Mouse (Mus musculus): Measurements from ENCODE around the gene Sphk2. TPM values are rescaled to one million over a fixed set of nuclear protein-coding genes. Genes with fewer than 3 reads are reported as not detected.

The Sphk2 gene
- polyA plus RNA-seq, 1 experiment from 2014 or later = 34.4 TPM

DNA sequence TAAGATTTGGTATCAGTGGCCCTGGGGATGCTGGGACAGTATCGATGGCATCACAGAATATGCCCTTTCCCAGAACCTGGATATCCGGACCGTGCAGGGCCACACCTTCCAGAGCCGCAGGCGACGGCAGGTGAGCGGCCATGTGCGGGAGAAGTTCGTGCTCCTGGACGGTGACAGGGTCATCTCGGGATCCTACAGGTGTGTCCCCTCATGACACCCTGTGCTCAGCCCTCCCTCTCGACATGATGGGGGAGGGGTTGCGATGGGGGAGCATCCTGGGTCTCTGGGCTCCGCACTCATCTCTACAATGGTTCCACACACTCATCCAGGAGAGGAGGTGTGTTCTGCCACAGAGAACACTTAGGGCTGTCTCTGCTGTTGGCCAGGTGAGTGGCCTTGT is 6.0 kb upstream of the Sphk2 start:
- H3K9me3 ChIP-seq = no peaks in the 10 kb centered on the region
- WGBS = 95% methylated on average over 14 of the region's 14 CpGs
- H3K9ac ChIP-seq = no peak overlapping the region
- no peak overlapping the region for H3K4me3 ChIP-seq
- peaks cover 94% of the 10 kb centered on the region for H3K36me3 ChIP-seq
- no peak overlapping the region for H3K27ac ChIP-seq
- H3K27me3 ChIP-seq = no peaks in the 10 kb centered on the region
- H3K4me2 ChIP-seq = no peak overlapping the region
- ATAC-seq (ENCODE audit: insufficient number of reproducible peaks, insufficient read depth, low FRiP score, low TSS enrichment, low read depth) = no peak
- peaks cover 14% of the 10 kb centered on the region for H3K4me1 ChIP-seq

DNA sequence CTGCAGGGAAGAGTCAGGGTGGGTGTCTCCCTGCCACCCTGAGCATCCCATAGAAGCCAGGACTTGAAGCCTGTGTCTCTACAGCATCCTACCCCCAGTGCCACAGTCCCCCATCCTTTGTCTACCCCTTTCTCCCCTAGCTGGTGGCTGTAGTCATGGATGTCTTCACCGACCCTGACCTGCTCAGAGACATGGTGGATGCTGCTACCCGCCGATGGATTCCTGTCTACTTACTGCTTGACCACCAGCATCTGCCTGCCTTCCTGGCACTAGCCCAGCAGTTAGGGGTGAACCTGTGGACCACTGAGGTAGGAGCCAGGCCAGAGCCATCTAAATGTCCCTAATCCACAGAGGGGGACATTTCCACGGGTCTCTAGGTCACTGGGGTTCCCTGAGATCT is 5.5 kb upstream of the Sphk2 start:
- ATAC-seq (ENCODE audit: insufficient number of reproducible peaks, insufficient read depth, low FRiP score, low TSS enrichment, low read depth) = no peak
- WGBS = 85% methylated on average over 4 of the region's 4 CpGs
- Histone ChIP-seq H3K27ac (no peak overlapping the region), H3K9me3 (no peaks in the 10 kb centered on the region), H3K4me2 (no peak overlapping the region), H3K4me1 (peaks cover 16% of the 10 kb centered on the region), H3K4me3 (no peak overlapping the region), H3K36me3 (peaks cover 91% of the 10 kb centered on the region), H3K9ac (no peak overlapping the region), H3K27me3 (no peaks in the 10 kb centered on the region)

DNA sequence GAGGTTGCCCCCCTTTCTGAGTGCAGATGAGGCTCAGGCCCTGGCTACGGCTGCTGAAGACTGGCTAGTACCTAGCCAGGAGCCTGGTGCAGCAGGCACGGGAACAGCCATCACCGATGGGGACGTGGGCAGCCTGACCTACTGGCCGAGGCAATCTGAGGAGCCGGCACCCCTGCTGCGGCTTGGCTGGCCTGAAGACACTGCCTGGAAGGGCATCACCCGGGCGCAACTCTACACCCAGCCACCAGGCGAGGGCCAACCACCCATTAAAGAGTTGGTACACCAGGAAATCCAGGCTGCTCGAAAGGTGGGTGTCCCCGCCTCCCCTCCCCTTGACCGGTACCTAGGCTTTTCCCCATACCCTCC is 4.5 kb upstream of the Sphk2 start:
- H3K4me2 ChIP-seq = no peak overlapping the region
- 85% methylated on average over 13 of the region's 13 CpGs for WGBS
- no peak overlapping the region for H3K4me3 ChIP-seq
- peak overlapping the region; percentile 40; the same call in 1 of the 2 replicates for H3K9ac ChIP-seq
- H3K36me3 ChIP-seq = peaks cover 83% of the 10 kb centered on the region
- peaks cover 16% of the 10 kb centered on the region for H3K4me1 ChIP-seq
- no peak for ATAC-seq (ENCODE audit: insufficient number of reproducible peaks, insufficient read depth, low FRiP score, low TSS enrichment, low read depth)
- no peaks in the 10 kb centered on the region for H3K9me3 ChIP-seq
- no peak overlapping the region for H3K27ac ChIP-seq
- H3K27me3 ChIP-seq = no peaks in the 10 kb centered on the region

DNA sequence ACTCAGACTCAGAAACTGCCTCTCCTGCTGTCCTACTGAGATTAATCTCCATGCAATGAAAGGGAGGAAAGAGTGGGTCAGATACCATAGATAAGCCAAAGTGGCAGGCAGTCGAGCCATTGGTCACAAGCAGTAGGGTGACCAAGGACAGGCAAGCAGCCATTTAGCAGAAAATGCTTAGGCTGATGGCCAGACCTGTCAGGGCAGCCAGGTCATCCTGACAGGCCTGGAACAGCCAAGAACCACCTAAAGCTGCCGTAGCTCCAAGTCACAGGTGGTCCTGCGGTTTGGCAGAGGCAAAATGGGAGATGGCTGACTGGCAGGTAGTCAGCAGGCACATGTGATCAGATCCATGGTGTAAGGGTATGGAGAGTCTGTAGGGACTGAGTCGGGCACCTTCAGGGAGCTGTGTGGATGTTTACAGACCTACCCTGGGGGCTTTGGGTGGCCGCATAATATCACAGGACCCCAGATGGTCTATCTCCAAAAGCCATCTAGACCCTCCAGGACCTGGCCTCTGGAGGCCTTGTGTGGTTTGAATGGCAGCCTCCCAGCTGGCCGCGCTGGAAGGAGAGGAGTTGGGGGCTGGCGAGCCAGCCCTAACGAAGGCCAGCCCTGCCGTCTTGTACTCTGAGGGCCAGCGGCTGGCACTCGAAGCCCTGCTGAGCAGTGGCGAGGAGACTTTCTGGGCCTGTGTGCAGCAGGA is 4.0 kb upstream of the Sphk2 start:
- Histone ChIP-seq H3K9ac (peak overlapping the region; percentile 40; the same call in 1 of the 2 replicates), H3K27ac (no peak overlapping the region), H3K4me1 (peaks cover 20% of the 10 kb centered on the region), H3K4me2 (no peak overlapping the region), H3K9me3 (no peaks in the 10 kb centered on the region), H3K4me3 (no peak overlapping the region), H3K27me3 (no peaks in the 10 kb centered on the region), H3K36me3 (peaks cover 78% of the 10 kb centered on the region)
- WGBS = 64% methylated on average over 13 of the region's 13 CpGs
- no peak for ATAC-seq (ENCODE audit: insufficient number of reproducible peaks, insufficient read depth, low FRiP score, low TSS enrichment, low read depth)

DNA sequence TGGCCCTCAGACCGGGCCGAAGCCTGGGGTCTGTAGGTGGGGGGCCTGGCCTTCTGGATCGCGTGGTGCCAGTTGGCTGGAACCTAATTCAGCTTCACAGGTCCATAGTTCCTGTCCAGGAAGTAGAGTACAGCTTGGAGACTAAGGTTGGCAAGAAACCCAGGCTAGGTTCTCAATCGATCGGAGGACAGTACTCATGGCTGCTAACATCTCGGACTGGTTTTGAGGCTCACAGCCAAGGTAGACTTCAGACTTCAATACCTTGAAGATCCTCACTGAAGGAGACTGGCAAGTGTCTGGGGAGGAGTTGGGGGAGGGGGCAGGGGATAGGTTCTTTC is 3.4 kb upstream of the Sphk2 start:
- H3K27me3 ChIP-seq = no peaks in the 10 kb centered on the region
- H3K36me3 ChIP-seq = peaks cover 72% of the 10 kb centered on the region
- H3K9ac ChIP-seq = 0 out of 2 replicates have a peak overlapping the region, but pooled peaks have one; percentile 27
- peaks cover 26% of the 10 kb centered on the region for H3K4me1 ChIP-seq
- no peaks in the 10 kb centered on the region for H3K9me3 ChIP-seq
- no peak overlapping the region for H3K4me2 ChIP-seq
- no peak for ATAC-seq (ENCODE audit: insufficient number of reproducible peaks, insufficient read depth, low FRiP score, low TSS enrichment, low read depth)
- H3K4me3 ChIP-seq = no peak overlapping the region
- no peak overlapping the region; the same call in 1 of the 2 replicates for H3K27ac ChIP-seq
- 78% methylated on average over 7 of the region's 7 CpGs for WGBS

DNA sequence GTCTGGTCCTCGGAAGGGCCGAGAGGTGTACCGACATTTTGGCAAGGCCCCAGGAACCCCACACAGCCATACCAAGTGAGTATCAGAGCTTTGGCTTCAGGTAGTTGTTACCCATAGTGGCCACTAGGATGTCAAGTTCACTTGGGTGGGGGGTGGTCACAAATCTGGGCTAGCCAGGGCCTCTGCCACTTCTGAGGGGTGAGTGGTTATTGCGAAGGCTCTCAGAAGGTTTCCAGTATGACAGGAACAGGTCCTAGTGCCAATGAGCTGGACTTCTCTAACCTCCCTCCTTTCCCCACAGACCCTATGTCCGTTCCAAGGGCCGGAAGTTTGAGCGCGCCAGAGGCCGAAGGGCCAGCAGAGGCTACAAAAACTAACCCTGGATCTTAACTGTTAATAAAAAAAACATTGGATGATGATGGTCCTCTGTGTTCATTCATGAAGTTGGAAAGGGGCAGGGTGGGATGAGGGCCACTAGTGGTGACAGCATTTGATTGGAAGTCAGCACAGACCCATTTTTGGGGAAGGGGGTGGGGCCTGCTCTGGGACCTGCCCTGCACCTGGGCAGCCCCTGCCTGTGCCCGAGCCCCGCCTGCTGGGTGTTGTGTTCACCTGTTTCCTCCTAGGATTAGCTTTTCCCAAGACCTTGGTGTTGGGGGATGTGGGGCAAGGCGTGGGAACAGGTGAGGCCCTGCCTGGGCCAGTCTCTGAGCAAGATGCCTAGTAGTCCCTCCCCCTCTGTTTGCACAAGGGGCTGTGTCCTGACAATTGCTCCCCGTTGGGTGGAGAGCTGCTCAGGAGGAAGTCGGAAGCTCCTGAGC is 2.8 kb upstream of the Sphk2 start, which contains the start of gene Fam83e:
TSS of gene Fam83e (plus strand) at position 800 of the 821 bp plus-strand sequence.
- peaks cover 66% of the 10 kb centered on the region for H3K36me3 ChIP-seq
- 83% methylated on average over 14 of the region's 14 CpGs for WGBS
- H3K9ac ChIP-seq = peak within 1 kb of the TSS; percentile 99; the same call in 1 of the 2 replicates
- H3K27ac ChIP-seq = no peak within 1 kb of the TSS; the same call in 1 of the 2 replicates
- 0 out of 2 replicates have a peak within 1 kb of the TSS, but pooled peaks have one; percentile 83 for H3K4me3 ChIP-seq
- H3K4me2 ChIP-seq = no peak within 1 kb of the TSS
- H3K4me1 ChIP-seq = peaks cover 32% of the 10 kb centered on the region
- H3K27me3 ChIP-seq = no peaks in the 10 kb centered on the region
- 0 out of 2 replicates have a peak, but pooled peaks have one; percentile 22 for ATAC-seq (ENCODE audit: insufficient number of reproducible peaks, insufficient read depth, low FRiP score, low TSS enrichment, low read depth)
- no peaks in the 10 kb centered on the region for H3K9me3 ChIP-seq

DNA sequence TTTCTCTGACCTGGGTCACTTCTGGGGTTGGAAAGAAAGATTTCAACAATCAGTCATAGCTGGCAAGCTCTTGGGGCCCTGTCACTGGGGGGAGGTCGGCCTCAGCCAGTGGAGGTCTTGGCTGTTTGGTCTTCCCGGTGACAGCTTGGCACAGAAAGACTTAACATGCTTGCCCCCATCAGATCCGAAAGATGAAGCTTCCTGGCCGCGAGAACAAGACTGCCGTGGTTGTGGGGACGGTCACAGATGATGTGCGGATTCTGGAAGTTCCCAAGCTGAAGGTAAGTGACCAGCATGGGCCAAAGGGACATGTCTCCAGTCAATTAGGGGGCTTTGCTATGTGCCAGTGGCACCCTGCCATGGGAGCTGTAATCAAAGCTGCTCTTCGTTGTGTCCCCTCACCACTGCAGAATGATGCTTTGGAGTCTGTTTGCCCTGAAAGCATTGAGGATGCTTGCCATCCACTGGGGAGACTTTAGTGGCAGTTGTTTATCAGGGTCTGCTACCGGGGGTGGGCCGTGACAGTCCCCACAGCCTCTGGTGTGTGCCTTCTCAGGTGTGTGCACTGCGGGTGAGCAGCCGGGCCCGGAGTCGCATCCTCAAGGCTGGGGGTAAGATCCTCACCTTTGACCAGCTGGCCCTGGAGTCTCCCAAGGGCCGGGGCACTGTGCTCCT is 2.1 kb upstream of the Sphk2 start:
- no peak overlapping the region for H3K27ac ChIP-seq
- peaks cover 35% of the 10 kb centered on the region for H3K4me1 ChIP-seq
- H3K4me2 ChIP-seq = peak overlapping the region; percentile 93
- 90% methylated on average over 16 of the region's 16 CpGs for WGBS
- H3K9me3 ChIP-seq = no peaks in the 10 kb centered on the region
- H3K27me3 ChIP-seq = no peaks in the 10 kb centered on the region
- ATAC-seq (ENCODE audit: insufficient number of reproducible peaks, insufficient read depth, low FRiP score, low TSS enrichment, low read depth) = no peak
- peak overlapping the region; percentile 99 for H3K9ac ChIP-seq
- peak overlapping the region; percentile 83; the same call in 1 of the 2 replicates for H3K4me3 ChIP-seq
- H3K36me3 ChIP-seq = peaks cover 59% of the 10 kb centered on the region

DNA sequence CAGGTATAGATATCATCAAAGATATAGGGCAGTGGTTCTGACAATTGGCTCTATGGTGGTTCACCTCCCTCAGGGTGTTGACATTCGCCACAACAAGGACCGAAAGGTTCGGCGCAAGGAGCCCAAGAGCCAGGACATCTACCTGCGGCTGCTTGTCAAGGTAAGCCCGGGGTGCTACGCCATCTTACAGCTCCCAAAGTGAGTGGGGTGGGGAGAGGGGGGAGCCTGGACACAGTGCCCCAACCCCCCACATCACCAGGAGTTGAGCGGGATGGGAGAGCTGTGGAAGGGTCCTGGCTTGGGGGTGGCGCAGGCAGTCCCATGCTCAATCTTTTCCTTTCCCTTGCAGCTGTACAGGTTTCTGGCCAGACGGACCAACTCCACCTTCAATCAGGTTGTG is 1.4 kb upstream of the Sphk2 start:
- Histone ChIP-seq H3K36me3 (peaks cover 52% of the 10 kb centered on the region), H3K9me3 (no peaks in the 10 kb centered on the region), H3K27ac (peak overlapping the region; percentile 95), H3K4me3 (peak overlapping the region; percentile 83), H3K27me3 (no peaks in the 10 kb centered on the region), H3K4me1 (peaks cover 41% of the 10 kb centered on the region), H3K9ac (peak overlapping the region; percentile 99), H3K4me2 (peak overlapping the region; percentile 93)
- 83% methylated on average over 10 of the region's 10 CpGs for WGBS
- ATAC-seq (ENCODE audit: insufficient number of reproducible peaks, insufficient read depth, low FRiP score, low TSS enrichment, low read depth) = no peak

DNA sequence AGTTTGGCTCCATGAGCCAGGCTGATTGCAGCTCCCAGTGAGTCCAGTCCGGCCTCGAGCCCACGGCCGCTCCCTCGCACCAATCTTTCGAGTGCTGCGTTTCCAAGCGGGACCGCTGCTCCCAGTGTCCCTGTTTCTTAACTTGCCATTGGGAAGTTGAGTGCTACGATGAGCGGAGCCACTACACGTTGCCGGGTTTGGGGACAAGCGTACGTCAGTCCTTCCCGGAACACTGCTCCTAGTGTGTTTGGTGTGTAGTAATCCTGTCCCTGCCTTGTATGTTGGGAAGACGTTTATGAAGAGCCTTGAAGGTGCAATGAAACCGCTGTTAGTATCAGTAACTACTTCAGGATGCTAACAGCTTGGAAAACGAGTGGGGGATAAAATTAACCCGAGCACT is 529 bp upstream of the Sphk2 start:
- Histone ChIP-seq H3K4me1 (peaks cover 45% of the 10 kb centered on the region), H3K27ac (peak overlapping the region; percentile 95), H3K36me3 (peaks cover 47% of the 10 kb centered on the region), H3K27me3 (no peaks in the 10 kb centered on the region), H3K4me2 (peak overlapping the region; percentile 93), H3K9me3 (no peaks in the 10 kb centered on the region), H3K9ac (peak overlapping the region; percentile 99), H3K4me3 (peak overlapping the region; percentile 83)
- no peak for ATAC-seq (ENCODE audit: insufficient number of reproducible peaks, insufficient read depth, low FRiP score, low TSS enrichment, low read depth)
- under 1% methylated on average over 20 of the region's 20 CpGs for WGBS

DNA sequence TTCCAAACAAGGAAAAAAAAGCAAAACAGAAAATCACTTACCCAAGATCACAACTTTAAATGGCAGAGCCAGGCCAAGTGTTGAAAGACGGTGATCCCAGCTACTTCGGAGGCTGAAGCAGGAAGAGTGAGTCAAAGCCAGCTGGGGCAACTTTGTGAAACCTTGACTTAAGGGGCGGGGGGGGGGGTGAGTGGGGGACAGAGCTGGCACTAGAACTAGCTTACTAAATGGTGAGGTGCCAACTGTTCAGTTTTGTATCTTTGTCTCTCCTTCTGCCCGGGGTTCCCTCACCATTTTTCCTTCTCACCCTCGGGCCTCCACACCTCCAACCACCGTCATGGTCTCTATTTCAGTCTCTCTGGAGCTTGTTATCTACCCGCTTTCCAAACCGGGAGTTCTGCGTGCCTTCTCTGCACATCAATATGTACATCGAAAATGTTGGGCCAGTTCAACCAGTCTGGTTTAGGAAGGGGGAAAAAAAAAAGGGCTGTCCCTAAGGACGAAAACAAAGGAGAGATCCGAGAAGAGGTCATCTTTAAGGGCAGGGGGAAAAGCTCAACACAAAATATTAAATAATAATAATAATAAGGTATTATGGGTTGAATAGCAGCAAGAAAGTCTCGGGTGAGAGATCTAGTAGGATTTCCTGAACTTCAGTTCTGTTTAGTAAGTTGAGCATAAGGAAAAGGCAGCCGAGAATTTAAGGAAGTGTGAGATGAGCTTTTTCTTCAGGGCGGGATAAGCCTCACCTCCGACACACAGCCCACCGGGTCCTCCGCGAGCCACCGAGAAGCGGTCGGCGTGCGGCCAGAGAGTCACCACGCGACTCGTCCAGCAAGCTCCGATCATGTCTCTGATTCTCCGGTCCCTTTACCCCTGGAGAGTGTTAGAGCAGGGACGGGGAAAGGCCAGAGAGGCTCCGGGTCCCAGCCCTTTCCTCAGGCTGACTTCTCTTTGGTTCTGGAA is 567 bp downstream of the Sphk2 start:
- peak overlapping the region; percentile 93 for H3K4me2 ChIP-seq
- peak overlapping the region; percentile 95 for H3K27ac ChIP-seq
- peaks cover 47% of the 10 kb centered on the region for H3K36me3 ChIP-seq
- WGBS = 9% methylated on average over 31 of the region's 31 CpGs
- peak overlapping the region; percentile 83 for H3K4me3 ChIP-seq
- H3K4me1 ChIP-seq = peaks cover 45% of the 10 kb centered on the region
- peak overlapping the region; percentile 99 for H3K9ac ChIP-seq
- no peaks in the 10 kb centered on the region for H3K27me3 ChIP-seq
- peak; percentile 2; the same call in 1 of the 2 replicates for ATAC-seq (ENCODE audit: insufficient number of reproducible peaks, insufficient read depth, low FRiP score, low TSS enrichment, low read depth)
- no peaks in the 10 kb centered on the region for H3K9me3 ChIP-seq
